Mouse (Mus musculus): ENCODE measurements around the gene Flywch1.

The Flywch1 gene

GRCm38 (mm10) chr17:23745301-23746251 lies 25.8 kb downstream of the Flywch1 start, which contains the start of gene Kremen2:
TSS of gene Kremen2 (minus strand) at chr17:23745833.
- in situ Hi-C loops (cut with MboI, MseI), result no loop called here

DNA sequence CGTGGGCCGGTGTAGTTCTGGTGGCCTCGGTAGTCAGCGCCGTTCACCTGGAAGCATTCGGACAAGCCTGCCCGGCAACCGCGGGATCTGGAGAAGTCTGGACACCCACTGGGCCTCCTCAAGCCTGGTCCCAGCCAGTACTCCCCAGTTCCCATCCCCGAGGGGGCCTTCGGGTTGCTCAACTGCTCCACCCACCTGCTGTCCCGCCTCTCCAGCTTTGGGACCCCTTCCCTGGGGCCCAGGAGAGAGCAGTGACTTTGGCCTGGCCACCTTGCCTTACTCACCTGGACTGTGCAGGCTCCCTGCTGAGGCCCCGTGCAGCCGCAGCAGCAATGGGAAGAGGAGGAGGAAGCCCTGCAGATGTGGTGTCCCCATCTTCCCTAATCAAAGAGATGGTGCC lies 26.8 kb downstream of the Flywch1 start:
- in situ Hi-C loops (cut with MboI, MseI), result no loop called here

- in situ Hi-C loops (cut with MboI, MseI), result no loop called here
These were observed 27.3 kb downstream of the Flywch1 start for GRCm38 (mm10) chr17:23744076-23744475.

- in situ Hi-C loops (cut with MboI, MseI), result no loop called here
These were observed 28.5 kb downstream of the Flywch1 start for GRCm38 (mm10) chr17:23742941-23743340.

- in situ Hi-C loops (cut with MboI, MseI), result no loop called here
These were observed 29.1 kb downstream of the Flywch1 start for GRCm38 (mm10) chr17:23742210-23742793.

GRCm38 (mm10) chr17:23741359-23742209 lies 29.8 kb downstream of the Flywch1 start:
- in situ Hi-C loops (cut with MboI, MseI), result no loop called here

- in situ Hi-C loops (cut with MboI, MseI), result no loop called here
These were observed 30.8 kb downstream of the Flywch1 start, which contains the start of gene Paqr4 for GRCm38 (mm10) chr17:23740598-23741021. TSS of gene Paqr4 (minus strand) at chr17:23740867.

DNA sequence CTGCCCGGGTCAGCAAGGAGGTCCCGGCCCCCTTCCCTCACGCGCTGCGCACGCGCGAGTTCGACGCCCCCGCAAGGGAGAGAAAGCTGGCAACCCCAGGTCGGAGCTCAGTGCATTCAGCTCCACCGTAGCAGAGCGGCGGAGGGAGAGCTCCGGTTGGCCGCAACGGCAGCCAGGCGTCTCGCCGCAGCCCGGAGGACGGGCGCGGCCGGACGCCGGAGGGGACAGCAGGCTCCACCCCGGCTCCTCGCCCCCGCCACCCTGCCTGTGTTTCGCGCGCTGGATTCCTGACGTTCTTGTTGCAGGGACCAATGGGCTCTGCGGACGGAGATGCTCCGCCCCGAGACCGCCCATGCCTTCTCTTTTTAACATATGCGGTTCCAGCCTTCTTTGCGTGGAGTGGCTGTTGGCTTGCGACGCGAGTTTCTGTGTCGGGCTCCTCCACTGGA lies 31.2 kb downstream of the Flywch1 start:
- in situ Hi-C loops (cut with MboI, MseI), result no loop called here

GRCm38 (mm10) chr17:23739202-23740135 lies 31.9 kb downstream of the Flywch1 start:
- in situ Hi-C loops (cut with MboI, MseI), result no loop called here

GRCm38 (mm10) chr17:23738836-23739201 lies 32.6 kb downstream of the Flywch1 start:
- in situ Hi-C loops (cut with MboI, MseI), result no loop called here

GRCm38 (mm10) chr17:23737493-23738445 lies 33.6 kb downstream of the Flywch1 start:
- in situ Hi-C loops (cut with MboI, MseI), result no loop called here

GRCm38 (mm10) chr17:23734341-23734740 lies 37.1 kb downstream of the Flywch1 start:
- in situ Hi-C loops (cut with MboI, MseI), result no loop called here

- in situ Hi-C loops (cut with MboI, MseI), result no loop called here
These were observed 41.0 kb downstream of the Flywch1 start for GRCm38 (mm10) chr17:23730441-23730840.

- in situ Hi-C loops (cut with MboI, MseI), result no loop called here
These were observed 44.7 kb downstream of the Flywch1 start for GRCm38 (mm10) chr17:23726758-23727142.

- in situ Hi-C loops (cut with MboI, MseI), result no loop called here
These were observed 45.2 kb downstream of the Flywch1 start, which contains the start of gene Pkmyt1 for GRCm38 (mm10) chr17:23725999-23726757. TSS of gene Pkmyt1 (plus strand) at chr17:23726336.

DNA sequence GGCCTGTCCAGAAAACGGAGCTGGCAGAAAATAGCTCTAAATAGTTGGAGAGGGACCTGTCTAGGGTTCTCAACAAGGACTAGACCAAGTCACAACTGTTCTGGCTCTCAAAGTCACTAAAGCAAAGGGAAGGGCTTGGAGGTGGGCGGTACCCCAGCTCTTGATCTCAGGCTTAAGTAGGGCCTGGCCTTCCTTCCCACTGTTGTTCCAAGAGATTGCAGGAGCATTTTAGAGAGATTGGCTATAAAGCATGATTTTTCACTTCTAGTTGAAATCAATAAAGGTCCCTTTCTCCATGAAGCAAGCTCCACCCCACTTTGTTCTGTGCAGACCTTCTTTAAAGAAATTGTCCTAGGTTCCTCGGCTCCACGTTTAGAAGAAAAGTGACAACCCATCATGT lies 45.9 kb downstream of the Flywch1 start:
- in situ Hi-C loops (cut with MboI, MseI), result no loop called here

- in situ Hi-C loops (cut with MboI, MseI), result no loop called here
These were observed 48.9 kb downstream of the Flywch1 start, which contains the start of gene 1520401A03Rik for GRCm38 (mm10) chr17:23722376-23723125. TSS of gene 1520401A03Rik (minus strand) at chr17:23722783.

GRCm38 (mm10) chr17:23721886-23722285 lies 49.5 kb downstream of the Flywch1 start:
- in situ Hi-C loops (cut with MboI, MseI), result no loop called here

All from T-helper 1 cell (primary cell).